Comparison of ENCODE assay signal across 7 mouse cellular contexts in the genomic region with DNA sequence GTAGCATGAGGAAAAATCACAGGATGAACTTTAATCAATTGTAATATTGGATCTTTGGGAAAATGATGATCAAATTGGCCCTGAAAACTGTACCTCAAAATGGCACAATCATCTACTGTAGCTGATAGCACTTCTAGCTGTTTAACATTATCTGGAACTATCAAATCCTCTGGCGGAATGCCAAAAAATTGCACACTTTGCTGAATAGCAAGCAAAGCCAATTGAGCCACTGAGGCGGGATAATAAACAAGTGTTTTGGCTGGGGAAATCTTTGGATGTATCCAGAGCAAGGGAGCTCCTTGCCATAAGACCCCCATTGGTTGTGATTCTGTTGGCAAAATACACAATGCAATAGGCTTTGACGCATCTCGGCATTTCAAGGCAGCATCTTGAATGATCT. TPM values are rescaled to one million over a fixed set of nuclear protein-coding genes. Genes with fewer than 3 reads are reported as not detected.
"Had no signal": no experiment of that assay in that cellular context is flagged by ENCODE, and none has a peak within 500 bp of the region (broad histone marks: within the 10 kb centered on the region; RNA-seq: fewer than 3 reads in every experiment).

No protein-coding gene starts in this region.

RNA-seq across cellular contexts. Expression of a gene that starts 9.5 kb away (rescaled TPM):
- total RNA-seq: megakaryocyte progenitor cell, adult 5-6 weeks; megakaryocyte, adult 5-6 weeks; megakaryocyte-erythroid progenitor cell, adult 5-6 weeks had no signal
- polyA plus RNA-seq: liver, embryonic 11.5 days; macrophage; midbrain, embryonic 10.5 days; myocyte had no signal
